Mouse (Mus musculus): ENCODE data around the gene Dlg2.

Gene Dlg2

DNA sequence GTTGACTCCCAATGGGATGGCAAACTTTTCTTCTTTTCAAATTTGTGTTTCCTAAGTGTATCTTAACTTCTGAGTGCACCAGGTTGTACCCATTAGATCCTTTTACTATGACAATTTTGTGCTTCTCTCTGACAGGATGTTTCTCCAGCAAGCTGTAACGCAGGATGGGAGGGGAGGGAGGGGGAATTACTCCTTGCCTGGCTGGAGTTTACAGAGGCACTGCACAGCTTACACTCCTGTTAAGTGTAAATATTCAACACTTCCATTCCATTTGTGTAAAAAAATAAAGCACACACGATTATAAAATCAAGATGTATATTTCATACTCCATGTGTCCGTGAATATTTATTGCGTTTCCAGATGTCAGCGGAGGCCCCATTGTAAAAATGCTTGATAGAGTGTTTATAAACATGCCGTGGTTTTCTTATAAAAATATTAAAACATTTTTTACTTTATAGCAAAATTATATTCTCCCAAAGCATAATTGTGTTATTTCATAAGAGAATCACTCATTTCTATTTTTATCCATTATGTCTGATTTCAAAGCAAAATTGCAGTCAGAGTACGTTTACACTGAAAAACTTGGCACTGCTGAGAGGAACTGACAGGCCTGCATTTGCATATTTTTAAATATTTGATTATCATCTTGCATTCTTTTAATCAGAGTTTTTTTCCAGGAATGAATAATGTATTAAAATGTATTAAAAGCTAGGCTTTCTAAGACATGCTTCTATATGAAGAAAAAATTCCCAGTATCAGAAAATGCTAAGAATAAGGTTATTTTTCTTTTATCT is 1972.5 kb downstream of the Dlg2 start:
- no peak for DNase-seq (ENCODE audit: inconsistent ontology term)

- DNase-seq (ENCODE audit: inconsistent ontology term): peak; percentile 78
Observed at GRCm38 (mm10) chr7:92454176-92454575, 1977.7 kb downstream of the Dlg2 start.

DNA sequence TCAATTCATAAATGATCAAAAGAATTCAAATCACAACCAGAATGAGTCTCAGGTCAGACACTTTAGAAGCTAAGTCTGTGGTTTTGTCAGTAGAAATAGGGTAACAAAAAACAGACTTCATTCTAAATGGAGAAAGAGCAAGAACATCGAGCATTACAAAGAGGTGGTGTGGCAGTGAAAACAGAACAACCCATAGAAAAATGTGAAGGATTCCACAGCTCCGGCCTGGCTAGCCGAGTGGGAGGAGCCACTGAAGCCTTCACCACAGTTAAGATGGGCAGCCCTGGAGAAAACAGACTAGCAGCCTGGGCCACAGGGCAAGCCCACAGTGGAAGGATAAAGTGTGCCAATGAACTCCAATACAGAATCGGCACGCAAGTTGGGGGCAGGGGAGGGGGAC is 1979.5 kb downstream of the Dlg2 start:
- peak; percentile 52 for DNase-seq (ENCODE audit: inconsistent ontology term)

GRCm38 (mm10) chr7:92457791-92458190 is 1981.3 kb downstream of the Dlg2 start:
- DNase-seq (ENCODE audit: inconsistent ontology term): peak; percentile 44

GRCm38 (mm10) chr7:92458308-92458707 is 1981.8 kb downstream of the Dlg2 start:
- no peak for DNase-seq (ENCODE audit: inconsistent ontology term)

- DNase-seq (ENCODE audit: inconsistent ontology term): no peak
Observed at GRCm38 (mm10) chr7:92460578-92460977, 1984.1 kb downstream of the Dlg2 start.

DNA sequence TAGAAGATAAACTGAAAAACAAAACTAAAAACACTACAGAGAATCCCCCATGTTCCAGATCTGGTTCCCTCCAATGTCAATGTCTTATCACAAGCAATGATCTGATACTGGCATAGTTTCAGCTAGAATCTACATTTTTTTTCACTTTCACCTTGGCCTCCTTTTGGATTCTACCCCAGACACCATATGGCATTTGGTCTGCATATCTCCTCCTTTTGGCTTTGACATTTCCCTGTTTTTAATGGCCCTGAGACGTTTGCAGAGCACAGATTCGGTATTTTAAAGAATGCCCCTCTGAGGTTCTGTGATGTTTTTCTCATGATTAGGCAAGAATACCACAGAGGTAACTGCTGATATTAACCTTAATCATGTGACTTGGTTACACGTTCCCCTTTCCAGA is 1984.8 kb downstream of the Dlg2 start:
- no peak for DNase-seq (ENCODE audit: inconsistent ontology term)

DNA sequence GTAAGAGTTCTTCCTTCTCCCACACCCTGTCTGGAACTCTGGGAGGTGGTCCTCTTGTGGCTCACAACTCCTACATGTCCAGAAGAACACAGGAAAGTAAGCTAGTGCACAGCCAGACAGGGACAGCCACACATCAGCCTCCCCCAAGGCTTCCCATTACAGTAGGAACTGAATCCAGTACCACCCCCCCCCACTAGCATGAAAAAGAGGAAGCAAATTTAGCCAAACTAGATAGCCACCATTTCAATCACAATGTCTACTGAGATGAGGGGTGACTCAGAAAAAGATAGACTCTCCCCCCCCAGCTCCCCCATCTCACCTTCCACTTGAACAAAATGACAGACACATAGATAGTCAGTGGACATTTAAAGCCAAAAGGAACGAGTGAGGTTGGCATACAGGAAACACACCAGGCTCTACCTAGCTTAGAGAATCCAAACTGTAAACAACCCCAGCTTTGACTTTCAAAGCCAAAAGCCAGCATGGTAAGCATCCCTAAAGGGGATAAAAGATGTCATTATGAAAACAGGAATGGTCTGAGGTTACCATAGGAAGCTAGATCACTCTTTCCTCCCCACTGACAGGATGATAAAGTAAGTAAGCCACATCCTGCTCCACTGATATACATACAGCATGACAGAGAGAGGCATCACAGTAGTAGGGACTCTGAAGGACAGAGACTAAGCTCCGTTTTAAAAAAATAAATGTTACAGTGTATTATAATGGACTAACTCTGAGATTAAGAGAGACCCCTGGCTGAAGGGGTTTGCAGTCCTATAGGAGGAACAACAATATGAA is 1986.8 kb downstream of the Dlg2 start:
- no peak for DNase-seq (ENCODE audit: inconsistent ontology term)

GRCm38 (mm10) chr7:92464290-92464689 is 1987.8 kb downstream of the Dlg2 start:
- peak; percentile 83 for DNase-seq (ENCODE audit: inconsistent ontology term)

DNA sequence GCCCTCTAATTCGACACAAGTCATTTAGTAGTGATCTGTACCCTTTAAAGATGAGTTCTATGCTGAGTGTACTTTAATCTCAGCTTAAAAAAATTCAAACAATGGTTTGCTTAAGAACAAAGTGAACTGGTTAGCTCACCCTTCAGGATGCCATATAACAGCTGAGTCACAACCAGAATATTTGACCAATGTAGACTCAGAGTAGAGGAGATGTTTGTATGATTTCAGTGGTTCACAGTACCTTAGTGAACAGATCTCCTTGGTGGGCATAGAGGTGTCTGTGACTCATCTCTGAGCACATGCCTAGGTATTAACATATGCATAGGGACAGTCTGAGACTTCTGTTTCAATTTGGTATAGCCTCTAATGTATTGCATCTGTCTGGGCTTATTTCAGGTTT is 2002.7 kb downstream of the Dlg2 start:
- peak; percentile 45 for DNase-seq (ENCODE audit: inconsistent ontology term)

DNA sequence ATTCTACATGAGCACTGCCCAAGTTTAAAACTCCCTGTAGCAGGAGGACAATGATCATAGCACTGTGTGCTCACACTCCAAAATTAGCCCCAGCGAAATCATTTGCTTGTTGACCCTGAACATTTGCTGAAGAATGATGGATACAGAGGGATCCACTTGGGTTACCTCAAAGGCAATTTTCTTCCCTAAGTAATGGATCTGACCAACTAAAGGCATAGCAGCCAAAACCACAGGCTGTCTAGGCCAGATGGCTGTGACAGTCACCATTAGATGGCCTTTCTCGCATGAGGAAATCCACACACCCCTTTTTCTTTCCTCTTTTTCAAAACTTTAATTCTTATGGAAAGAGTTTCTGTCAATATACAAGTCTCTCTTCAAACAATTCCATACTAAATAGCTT is 2003.3 kb downstream of the Dlg2 start:
- DNase-seq (ENCODE audit: inconsistent ontology term): peak; percentile 72

- no peak for DNase-seq (ENCODE audit: inconsistent ontology term)
Observed at GRCm38 (mm10) chr7:92483346-92483745, 2006.9 kb downstream of the Dlg2 start.

- DNase-seq (ENCODE audit: inconsistent ontology term): peak; percentile 90
Observed at GRCm38 (mm10) chr7:92485881-92486710, 2009.6 kb downstream of the Dlg2 start.

- DNase-seq (ENCODE audit: inconsistent ontology term): peak; percentile 82
Observed at GRCm38 (mm10) chr7:92486878-92487277, 2010.4 kb downstream of the Dlg2 start.

DNA sequence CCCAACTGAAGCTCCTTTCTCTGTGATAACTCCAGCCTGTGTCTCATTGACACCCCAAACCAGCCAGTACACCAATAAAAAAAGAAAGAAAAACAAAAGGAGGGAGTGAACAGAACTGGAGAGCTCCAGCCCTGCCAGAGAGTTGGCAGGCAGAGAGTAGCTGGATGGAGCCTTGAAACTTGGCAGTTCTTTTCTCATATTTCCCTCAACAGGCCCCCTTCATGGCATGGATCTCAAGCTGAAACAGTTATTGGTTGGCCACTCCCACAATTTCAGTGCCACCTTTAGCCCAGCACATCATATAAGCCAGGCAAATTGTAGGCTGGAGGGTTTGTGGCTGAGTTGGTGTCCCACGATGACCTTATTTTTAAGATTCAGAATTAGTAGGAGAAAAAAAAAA is 2015.8 kb downstream of the Dlg2 start:
- DNase-seq (ENCODE audit: inconsistent ontology term): no peak

DNA sequence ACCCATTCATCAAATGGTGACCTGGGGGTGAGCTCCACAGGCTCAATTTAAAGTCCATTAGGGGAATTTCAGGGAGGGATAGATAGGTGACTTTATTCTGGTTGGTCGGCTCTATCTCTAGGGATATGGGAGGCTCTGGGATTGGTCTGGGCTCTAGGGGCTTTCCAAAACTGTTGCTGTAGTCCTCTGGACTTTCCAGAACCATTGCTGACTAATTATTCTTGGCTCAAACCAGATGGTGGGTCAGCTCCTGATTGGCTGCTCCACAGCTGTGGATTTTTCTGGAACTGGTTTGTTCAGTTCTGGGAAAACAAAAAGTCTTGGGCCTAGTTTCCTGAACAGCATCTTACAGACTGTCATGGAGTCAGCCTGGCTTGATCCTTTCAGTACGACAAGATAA is 2017.0 kb downstream of the Dlg2 start:
- DNase-seq (ENCODE audit: inconsistent ontology term): no peak

All from Muller cell, postnatal 12 days (primary cell).